Mouse (Mus musculus) embryonic fibroblast, embryonic 13.5 days (primary cell): Measurements from ENCODE around the gene Trpm3.

Experiments
- CTCF ChIP-seq: IDR thresholded peaks from 2 replicates; pipeline ENCODE4 v1.5.1; 2011; ENCODE audit warnings: mild to moderate bottlenecking, control low read depth, low read length, moderate library complexity, borderline replicate concordance; ENCODE audit not compliant: insufficient read depth
- POLR2A ChIP-seq: IDR thresholded peaks from 2 replicates; pipeline ENCODE4 v1.6.1; 2011; ENCODE audit warnings: low read depth, mild to moderate bottlenecking, control low read depth, low read length, moderate library complexity

GRCm38 (mm10) chr19:22754071-22754470 lies 615.2 kb downstream of the Trpm3 start:
- TF ChIP-seq POLR2A (no peak), CTCF (no peak)
